Mouse (Mus musculus) left cerebral cortex, adult 18-20 months (tissue): ENCODE measurements around the gene Ccng2. TPM values are rescaled to one million over a fixed set of nuclear protein-coding genes. Genes with fewer than 3 reads are reported as not detected.

Source experiments
- total RNA-seq, 2 experiments: library from RNA; stranded (reverse); gene quantifications; 2 replicates each; pipeline ENCODE4 v1.2.3; 2021

Gene Ccng2
- total RNA-seq, 2 experiments from 2014 or later, result 36.8 to 43.2 TPM

Other genes starting within 250 kb of the Ccng2 start
- gene Sowahb, start 222.2 kb upstream of the Ccng2 start, total RNA-seq, result 10 to 100 TPM; 25.1 to 29.8 TPM
- 100 to 1,000 TPM; 180 to 181 TPM for gene Sept11, start 173.8 kb upstream of the Ccng2 start, total RNA-seq
- 100 to 1,000 TPM; 284 to 293 TPM for gene Ccni, start 60.8 kb upstream of the Ccng2 start, total RNA-seq
- under 1 TPM; 0.52 to 0.56 TPM for gene 2010109A12Rik, start 60.7 kb upstream of the Ccng2 start, total RNA-seq